Mouse (Mus musculus) NIH3T3 (cell line): Measurements from ENCODE around the gene Pik3c2a.
A peak's percentile ranks its signal among the peaks of the same experiment; 100 is the strongest.
"Not testable (repeated sequence)": the region's sequence is repeated elsewhere in the genome, so short reads cannot be mapped to it uniquely, and the experiment has no call there.

Experiments used
- DNase-seq: peaks from one replicate; pipeline ENCODE4 v3.0.0-alpha.2; 2012; ENCODE audit warnings: low read depth

Gene Pik3c2a

DNA sequence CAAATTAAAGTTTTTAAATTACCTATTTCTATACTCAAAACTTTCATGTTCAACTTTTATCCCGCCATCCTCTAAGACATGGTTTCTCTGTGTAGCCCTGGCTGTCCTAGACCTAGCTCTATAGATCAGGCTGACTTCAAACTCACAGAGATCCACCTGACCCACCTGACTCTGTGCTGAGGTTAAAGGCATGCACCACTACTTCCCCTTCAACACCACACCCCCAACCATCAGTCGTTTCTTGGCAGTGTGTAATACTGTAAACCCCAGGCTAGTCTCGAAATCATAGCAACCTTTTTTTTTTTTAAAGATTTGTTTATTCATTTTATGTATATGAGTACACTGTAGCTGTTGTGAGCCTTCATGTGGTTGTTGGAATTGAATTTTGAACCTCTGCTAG, 50.9 kb downstream of the Pik3c2a start:
- DNase-seq = no peak

DNA sequence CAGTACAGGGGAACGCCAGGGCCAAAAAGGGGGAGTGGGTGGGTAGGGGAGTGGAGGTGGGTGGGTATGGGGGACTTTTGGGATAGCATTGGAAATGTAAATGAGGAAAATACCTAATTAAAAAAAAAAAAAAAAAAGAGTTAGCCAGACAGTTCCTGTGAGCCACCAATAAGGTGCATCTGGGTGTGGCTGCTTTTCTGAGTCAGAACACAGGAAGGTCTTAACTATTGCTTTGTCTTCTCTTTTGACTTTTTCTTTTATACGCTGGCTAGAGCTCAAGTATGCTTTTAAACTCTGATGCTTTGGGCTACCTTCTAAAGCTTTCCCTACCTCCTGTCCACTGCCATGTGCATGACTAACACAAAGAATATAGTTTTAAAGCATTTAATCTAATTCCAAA, 55.9 kb downstream of the Pik3c2a start:
- DNase-seq = not testable (repeated sequence)

DNA sequence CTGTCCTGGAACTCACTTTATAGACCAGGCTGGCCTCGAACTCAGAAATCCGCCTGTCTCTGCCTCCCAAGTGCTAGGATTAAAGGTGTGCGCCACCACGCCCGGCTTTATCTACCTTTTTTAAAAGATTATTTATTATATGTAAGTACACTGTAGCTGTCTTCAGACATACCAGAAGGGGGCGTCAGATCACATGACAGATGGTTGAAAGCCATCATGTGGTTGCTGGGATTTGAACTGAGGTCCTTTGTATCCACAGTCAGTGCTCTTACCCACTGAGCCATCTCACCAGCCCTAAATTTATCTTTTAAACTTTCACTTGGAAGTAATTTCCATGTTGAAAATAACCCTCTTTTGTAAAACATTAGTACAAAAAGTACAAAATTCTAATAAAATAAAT, 64.1 kb downstream of the Pik3c2a start:
- DNase-seq = peak; percentile 3

DNA sequence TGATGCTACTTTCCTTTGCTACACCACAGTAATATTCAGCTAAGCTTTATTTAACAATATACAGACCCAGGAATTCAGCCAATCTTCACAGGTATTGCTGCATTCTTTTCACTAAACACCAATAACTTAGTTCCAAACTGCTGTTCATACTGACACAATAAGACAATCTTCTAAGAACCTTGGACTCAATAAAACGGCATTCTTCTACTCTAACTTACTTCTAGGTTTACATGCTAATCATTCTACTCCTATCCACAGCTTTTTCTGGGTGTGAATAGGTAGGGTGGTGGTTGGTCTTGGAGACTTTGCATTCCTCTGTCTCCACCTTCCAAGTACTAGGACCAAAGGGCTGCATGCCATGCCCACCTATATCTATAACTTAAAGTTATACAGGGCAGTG, 69.0 kb downstream of the Pik3c2a start:
- no peak for DNase-seq

DNA sequence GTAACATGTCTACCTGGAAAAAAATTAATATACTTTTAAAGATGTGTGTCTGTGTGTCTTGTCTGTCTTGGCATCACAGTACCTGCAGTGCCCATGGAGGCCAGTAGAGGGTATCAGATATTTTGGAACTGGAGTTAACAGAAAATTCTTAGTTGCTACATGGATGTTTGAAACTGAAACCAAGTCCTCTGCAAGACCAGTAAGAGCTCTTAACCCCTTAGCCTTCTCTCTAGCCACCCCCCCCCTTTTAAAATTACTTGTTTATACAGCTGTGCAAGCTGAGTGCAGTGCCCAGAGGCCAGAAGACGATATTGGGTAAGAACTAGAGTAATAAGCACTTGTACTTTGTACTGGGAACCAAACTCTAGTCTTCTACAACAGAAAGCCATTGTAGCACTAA, 107.0 kb downstream of the Pik3c2a start:
- DNase-seq = peak; percentile 85

DNA sequence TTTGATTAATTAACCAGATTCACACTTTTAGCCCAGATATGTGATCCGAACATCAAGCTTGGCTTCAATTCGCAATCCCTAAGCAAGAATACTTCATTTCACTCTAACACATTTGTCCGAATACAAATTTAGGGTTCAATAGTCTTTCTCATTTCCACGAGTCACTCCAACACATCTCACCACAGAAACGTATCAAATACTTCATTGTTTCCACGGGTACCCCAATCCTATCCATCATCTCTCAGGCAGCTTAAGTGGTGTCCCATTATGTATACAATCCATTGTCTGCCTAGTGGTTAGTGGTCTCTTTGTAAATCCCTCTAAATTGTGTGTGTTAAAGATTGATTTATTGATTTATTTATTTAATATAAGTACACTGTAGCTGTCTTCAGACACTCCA, 108.1 kb downstream of the Pik3c2a start:
- no peak for DNase-seq

DNA sequence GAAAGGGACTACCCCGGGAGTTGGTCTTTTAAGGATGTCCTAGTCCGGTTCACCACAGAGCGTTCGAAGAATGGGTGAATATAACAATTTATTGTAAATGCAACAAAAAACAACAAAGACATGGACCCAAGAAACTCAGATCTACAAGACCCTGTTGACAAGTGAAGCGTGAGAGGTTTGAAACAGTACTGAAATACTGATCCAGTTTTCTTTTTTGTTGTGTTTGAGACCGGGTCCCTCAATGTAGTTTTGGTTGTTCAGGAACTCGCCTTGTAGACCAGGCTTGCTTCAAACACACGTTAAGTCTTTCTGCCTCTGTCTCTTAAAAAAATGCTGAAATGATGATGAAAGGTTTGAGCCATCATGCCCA, 108.6 kb downstream of the Pik3c2a start:
- DNase-seq = peak; percentile 25

DNA sequence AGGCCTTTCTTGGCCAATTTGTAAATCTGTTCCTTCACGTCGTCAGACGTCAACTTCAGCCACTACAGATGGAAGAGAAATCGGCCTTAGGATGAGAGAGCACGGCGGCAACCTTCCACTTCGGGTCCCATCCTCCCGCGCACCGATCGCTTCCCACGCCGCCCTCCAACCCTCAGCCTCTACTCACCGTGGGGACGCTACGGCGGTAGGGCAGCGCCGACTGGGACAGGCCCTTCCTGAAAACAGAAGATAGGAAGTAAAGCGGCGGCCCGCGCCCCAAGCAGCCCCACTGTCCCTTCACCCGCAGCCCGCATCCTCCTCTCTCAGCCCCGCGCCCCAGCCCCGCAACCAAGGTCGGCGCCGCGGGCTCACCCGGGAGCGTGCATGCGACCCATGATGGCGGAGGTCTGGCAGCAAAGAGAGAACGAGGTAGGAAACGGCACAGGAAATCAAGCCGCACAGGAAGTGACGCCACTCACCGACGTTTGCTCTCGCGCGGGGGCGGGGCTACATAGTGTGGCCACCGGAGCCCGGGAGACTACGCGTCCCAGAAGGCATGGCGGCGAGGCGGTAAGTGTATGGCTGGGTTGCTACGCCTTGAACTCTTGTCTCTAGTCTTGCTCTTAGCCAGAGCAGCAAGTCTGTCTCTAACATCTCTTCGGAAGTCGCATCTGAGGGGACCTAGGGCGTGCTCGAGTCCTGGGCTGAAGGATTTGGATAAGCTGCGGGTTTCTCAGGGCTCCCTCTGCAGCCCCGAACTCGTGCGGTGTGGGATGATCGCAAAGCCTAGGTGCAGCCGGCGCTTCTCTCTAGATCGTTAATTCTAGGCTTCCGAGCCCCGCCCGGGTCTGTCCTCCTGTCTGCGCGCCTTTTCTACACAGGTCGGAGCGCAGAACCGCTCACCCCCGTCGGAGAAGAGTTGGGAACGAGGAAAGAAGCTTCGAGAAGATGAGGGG, 109.3 kb downstream of the Pik3c2a start, which contains the start of gene Rps13:
Gene Rps13, minus strand, starts transcription at position 483 of the 956 bp plus-strand sequence.
- DNase-seq = peak; percentile 97

DNA sequence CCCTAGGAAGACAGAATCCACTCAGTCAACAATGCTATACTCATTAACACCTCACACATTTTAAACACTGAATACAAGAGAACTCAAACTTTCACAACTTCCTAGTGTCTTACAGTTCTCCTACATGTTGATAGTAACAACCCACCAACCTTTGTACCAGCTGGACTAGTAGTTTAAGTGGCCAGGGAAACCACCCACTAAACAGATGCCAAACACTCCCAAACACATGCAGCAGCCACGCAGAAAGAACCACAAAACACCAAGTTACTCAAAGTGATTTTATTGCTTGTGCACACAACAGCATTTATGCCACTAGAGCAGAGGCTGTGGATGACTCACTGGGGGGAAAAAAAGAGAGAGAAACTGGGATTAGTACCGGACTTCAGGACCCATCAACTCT, 112.0 kb downstream of the Pik3c2a start:
- DNase-seq = no peak

DNA sequence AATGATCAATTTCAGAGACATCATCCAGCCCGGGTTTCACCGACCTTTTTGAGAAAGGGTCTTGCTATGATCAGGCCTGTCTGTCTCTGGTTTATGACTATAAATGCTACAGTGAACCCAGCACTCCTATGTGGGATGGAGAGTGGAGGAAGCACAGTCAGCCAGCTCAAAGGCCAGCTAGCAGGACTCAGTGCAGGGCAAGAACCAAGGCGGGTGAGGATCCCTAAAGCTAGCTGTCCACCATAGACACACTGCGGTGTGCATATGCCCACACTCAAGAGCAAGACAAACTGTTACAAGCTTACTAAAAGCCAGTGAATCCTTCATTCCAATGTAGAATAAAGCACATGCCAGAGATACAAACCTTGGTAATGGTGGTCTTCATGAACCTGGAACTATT, 113.4 kb downstream of the Pik3c2a start:
- DNase-seq = no peak

DNA sequence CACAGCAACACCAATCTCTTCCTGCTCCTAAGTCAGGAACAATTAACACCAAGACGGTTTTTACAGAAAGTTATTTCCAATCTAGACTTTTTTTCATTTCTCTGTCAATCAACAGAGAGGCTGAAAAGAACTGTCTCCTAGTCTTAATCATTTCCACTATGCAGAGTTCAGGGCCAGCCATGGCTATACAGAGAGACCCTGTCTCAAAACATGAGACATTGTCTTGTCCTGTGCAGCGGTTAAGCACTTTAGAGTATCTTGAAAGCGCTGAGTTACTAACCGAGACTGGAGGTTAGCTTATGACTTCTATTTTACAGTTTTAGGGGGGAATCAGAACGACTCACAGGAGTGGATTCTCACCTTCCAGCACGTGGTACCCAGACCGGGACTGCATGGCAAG, 114.5 kb downstream of the Pik3c2a start:
- no peak for DNase-seq

DNA sequence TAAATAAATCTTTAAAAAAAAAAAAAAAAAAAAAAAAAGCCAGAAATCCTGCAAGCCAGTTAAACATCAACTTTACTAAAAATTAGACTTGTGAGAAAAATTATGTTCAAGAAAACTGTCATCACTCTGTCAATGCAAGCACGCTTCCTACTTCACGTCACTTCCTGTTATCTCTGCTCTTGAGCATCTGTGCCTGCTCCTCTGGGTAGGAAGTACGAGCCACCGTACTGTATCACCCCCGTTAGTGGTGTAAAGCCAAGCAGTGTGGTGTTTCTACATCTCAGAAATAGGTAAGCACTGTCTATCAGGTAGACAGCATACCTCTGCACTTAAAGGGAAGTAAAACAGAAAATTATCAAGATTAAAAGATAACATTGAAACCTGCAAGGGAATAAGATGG, 115.3 kb downstream of the Pik3c2a start:
- DNase-seq = no peak

DNA sequence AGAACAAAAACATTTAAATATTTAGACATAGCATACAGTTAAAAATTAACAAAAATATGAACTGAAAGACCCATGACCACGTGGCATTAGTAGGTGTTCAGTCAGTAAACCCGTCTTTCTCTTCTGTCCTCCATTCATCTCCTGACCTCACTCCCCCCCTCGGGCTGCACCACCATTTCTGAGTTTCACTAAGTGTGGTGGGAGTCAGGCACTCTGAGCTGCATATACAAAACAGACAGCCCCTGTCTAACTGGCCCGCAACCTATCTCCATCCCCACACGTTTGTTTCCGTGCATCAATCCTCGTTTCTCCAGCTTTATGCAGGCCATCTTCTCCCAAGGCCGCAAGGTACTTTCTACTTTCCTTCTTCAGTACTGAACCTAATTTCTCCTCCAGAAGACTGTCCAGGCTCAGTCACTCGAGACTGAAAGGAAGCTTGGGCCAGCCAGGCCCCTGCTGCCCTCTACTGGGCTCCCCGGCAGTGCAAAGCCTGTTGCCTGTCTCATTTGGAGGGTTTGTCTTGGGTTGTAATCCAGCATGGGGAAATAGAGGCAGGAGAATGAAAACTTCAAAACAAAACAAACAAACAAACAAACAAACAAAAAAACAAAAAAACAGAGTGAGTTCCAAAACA, 119.8 kb downstream of the Pik3c2a start:
- DNase-seq = peak; percentile 84

DNA sequence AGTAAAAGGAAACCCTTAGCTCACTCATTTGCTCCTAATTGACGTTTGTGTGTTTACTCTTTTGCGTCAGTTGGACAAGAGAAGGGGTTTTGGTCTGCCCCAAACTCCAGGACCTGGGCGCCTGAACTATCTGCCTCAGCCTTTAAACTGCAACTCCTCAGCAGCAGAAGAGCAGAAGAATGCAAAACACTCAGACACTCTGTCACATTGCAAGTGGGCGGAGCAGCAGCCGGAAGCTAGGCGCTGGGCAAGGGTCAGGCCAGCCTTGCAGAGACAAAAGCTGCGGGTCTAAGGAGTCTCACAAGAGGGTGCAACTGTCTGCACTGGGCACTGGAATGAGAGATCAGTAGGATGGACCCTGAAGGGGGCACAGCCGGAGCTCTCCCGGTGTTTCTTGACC, 133.8 kb downstream of the Pik3c2a start:
- no peak for DNase-seq

DNA sequence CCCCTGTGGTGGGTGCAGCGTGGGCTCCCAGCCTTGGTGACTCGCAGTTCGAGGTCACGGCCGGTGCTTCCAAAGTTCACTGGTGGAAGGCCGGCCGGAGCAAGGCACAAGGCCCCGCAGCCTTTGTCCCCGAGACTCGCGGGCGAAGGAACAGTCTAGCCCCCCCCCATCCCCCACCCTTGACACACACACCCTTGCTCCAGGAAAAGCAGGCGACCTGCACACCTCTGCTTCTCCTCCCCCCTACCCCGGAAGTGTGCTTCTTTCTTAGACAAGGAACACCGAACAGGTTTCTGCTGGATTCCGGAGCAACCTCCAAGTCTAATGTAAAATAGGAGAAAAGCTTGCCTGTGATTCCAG, 134.6 kb downstream of the Pik3c2a start:
- no peak for DNase-seq

DNA sequence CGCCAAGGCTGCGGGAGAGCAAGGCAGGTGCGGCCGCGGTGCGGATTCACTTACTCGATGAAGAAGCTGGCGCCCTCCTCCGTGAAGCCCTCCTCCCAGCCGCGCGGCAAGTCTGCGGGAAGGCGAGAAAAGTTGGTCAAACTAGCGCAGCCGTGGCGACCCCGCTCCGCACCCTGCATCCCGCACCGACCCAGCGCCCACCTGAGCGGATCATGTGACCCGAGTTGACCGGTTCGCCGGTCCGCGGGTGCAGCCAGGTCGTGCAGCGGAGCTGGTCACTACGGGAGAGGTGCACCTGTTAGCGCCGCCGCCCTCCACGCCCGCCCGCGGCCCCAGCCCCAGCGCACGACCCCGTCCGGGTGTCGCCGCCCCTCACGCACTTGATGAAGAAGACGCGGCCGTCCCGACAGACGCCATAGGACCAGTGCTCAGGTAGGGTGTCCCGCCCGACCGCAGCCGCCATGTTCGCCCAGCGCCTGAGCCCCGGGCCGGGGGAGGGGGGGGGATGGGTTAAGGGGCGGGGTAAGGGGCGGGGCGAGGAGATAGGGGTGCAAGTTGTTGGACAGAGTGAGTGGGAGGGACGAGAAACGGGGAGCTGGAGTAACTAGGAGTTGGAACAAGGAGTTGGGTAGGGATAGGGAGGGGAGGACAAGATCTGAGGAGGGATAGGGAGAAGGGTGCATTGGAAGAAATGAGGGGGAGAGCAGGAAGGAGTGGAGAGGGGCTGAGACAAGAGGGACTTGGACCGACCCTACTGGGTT, 135.2 kb downstream of the Pik3c2a start, which contains the start of gene Plekha7:
Gene Plekha7, minus strand, starts transcription at position 506 of the 761 bp plus-strand sequence.
- no peak for DNase-seq

DNA sequence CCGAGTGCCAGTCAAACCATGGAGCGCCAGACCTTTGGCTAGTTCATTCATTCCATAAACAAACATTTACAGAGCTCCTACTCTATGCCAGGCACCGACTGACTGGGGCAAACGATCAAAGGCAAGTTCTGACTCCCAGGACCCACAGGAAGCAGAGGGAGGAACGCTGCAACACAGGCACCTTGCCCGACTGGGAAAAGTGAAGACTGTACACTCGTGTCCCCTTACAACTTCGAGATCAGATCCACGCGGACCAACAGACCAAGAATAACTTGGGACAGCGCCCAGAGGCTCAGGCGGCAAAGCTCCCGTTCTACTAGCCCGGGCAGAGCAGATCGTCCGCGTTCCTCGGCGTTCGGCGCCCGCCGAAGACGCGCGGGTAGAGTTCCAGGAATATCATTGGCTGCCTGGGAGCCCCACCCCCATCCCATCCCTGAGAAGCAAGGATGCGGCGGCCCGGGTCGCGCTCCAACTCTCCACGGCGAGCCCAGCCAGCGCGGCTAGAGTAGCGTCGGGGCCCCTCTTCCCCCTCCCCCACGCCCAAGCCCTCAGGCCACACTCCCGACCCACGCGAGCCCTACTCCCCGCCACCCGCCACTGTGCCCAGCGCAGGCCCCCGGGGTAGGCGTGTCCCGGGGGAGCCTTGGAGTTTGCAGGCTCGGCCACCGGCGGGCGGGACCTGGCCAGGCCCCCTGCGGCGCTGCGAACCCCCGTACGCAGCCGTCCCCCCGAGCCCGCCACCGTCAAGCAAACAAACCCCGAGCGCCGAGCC, 136.0 kb downstream of the Pik3c2a start:
- DNase-seq = peak; percentile 31

DNA sequence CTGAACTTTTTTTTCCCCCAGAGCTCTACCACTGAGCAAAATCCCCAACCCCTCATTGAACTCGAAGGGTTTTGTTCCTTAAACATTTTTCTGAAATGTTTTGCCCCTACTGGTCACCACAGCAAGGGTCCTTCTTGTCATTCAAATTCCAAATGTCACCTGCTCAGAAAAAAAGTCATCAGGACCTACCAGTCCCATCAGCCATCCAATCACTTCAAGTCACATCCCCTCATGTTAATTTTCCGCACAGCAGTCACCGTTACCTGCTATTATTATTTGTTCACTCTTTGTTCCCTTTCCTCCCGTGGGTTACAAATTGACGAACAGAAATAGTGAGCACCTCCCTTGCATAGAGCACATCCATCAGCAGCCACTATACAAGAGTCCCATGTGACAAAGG, 136.6 kb downstream of the Pik3c2a start:
- no peak for DNase-seq

DNA sequence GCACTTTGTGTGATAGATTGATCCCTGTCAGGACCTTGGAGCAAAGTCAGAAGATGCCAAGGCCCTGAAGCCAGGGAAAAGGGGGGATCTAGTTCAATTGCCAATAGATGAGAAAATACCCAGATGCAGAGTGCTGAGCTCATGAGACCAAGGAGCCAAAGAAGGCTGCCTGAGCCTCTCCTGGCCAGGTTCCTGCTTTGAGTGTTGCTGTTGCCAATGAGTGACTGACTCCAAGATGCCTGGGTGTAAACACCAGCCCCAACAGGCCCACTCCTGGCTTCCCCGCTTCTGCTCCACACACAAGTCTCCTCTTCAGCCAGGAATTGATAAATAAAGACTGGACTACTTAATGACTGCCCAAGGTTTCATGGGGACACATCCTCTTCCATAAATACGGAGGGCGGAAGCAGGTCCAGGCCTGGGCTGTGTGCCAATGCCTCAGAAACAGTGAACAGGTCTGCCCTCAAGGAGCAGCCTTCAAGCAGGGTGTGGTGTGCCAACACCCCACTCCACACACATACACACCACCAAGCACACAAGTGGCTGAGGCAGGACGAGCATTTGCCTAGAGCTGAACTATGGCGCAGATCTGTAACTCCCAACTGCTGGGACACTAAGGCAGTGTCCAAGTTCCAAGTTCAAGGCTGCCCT, 141.5 kb downstream of the Pik3c2a start:
- peak; percentile 78 for DNase-seq

DNA sequence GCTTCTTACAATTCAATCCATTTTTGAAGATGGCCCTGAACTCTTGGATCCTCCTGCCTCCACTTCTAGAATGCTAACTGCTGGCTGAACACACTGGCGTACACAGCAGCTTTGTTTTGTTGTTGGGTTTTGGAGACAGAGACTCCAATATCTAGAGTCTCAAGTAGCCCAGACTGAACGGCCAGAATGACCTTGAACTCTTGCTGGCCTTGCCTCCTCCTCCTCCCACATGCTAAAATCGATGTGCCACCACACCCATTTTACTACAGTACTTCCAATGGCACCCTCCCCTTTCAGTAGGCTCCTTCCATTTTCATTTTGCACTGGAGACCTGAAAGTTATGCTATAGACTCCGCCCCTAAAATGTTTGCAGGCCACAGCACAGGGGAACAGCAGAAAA, 142.1 kb downstream of the Pik3c2a start:
- DNase-seq = no peak

DNA sequence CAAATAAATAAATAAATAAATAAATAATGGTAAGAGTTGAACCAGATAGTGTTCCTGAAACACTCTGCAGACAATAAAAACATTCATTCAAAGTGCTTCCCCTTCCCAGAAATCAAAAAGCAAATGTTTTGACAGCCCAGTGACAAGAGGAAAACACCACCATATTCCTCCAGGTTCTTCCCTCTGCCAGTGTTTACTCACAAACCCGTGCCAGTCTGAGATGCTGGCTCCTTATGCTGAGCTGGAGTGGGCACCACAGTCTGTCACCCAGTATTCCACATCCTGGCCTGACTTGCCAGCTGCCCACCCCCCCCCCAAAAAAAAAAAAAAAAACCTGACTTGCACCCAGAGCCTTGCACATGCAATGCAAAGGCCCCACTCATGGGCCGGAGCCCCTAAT, 144.4 kb downstream of the Pik3c2a start:
- no peak for DNase-seq
